ENCODE assay signal across 31 mouse cellular contexts in the genomic region with DNA sequence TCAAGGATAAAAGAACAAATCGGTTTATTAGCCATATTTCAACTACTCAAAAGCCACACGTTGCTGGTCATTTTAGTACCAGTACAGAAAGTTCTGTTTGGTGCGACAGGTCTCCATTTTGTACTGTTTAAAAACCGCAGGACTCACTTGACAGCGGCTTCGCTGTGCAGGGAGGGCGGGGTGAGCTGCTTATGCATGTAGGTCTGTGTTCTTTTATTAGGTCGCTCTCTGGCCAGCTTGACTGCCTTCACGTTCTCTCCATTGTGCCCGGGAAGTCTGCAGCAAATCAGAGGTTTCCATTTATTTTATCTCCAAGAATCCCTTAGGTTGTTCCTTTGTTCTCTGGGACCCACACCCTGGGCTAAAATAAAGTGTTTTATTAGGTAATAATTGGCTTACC.
A peak's percentile ranks its signal among the peaks of the same experiment; 100 is the strongest.
DNase-seq lines count a peak whose midpoint lies in the region; ATAC-seq and TF ChIP-seq lines count a peak whose summit lies in the region.
"Had no signal": no experiment of that assay in that cellular context is flagged by ENCODE, and none has a peak within 500 bp of the region (broad histone marks: within the 10 kb centered on the region; RNA-seq: fewer than 3 reads in every experiment).

No protein-coding gene starts in this region.

- no peak for ATAC-seq in heart, embryonic 13.5 days (ENCODE audit: extremely low read depth, insufficient number of reproducible peaks, low FRiP score, low TSS enrichment)
- ATAC-seq: CD4-positive, CD25-positive, alpha-beta regulatory T cell, adult 4 months; forebrain, postnatal 0 days; hindbrain, postnatal 0 days; intestine, embryonic 15.5 days had no signal

- no peak for DNase-seq in layer of hippocampus, adult 2 months (ENCODE audit: low spot score in 2 of 2)
- no peak for DNase-seq in layer of hippocampus, postnatal 36 days
- peak; percentile 23 to 27 for DNase-seq in heart, adult 9 months (ENCODE audit: low spot score in 2 of 2)
- DNase-seq in heart, postnatal 10 days: peak; percentile 26 to 40
- DNase-seq in kidney, postnatal 14 days: no peak
- no peak for DNase-seq in cerebellum, adult 2 months
- DNase-seq: adrenal gland, postnatal 25 days; cerebellum, adult 18-20 months; forebrain, postnatal 0 days; gastrocnemius, postnatal 10 days; kidney, postnatal 4 days; lung, postnatal 36 days; right cerebral cortex, adult 18-20 months; right cerebral cortex, postnatal 4 days; thymus, adult 2 months; thymus, postnatal 36 days had no signal

- no peak overlapping the region for H3K4me3 ChIP-seq in layer of hippocampus, adult 2 months
- H3K4me3 ChIP-seq in heart, embryonic 13.5 days: no peak overlapping the region
- H3K4me3 ChIP-seq in cerebellum, adult 2 months (replicated peaks; ENCODE audit: insufficient read depth, low read depth, low read length): no peak overlapping the region
- H3K4me3 ChIP-seq: embryonic facial prominence, embryonic 10.5 days; embryonic facial prominence, embryonic 15.5 days; forebrain, embryonic 12.5 days; hindbrain, embryonic 12.5 days; intestine, embryonic 15.5 days; limb, embryonic 13.5 days; lung, embryonic 15.5 days; megakaryocyte, embryonic 14.5 days; midbrain, embryonic 12.5 days; myocyte; neural tube, embryonic 12.5 days had no signal

- no peak for TF ChIP-seq POLR2A in cerebellum, adult 2 months (IDR thresholded peaks at IDR 0.05; ENCODE audit: borderline replicate concordance, insufficient read depth, low read length)

- TF ChIP-seq CTCF in layer of hippocampus, adult 2 months (conservative IDR thresholded peaks at IDR 0.05): no peak
- TF ChIP-seq CTCF in cerebellum, adult 2 months (IDR thresholded peaks at IDR 0.05; ENCODE audit: borderline replicate concordance, insufficient read depth, low read depth, low read length): no peak

- no peaks in the 10 kb centered on the region for H3K36me3 ChIP-seq in heart, embryonic 13.5 days
- H3K36me3 ChIP-seq: embryonic facial prominence, embryonic 10.5 days; embryonic facial prominence, embryonic 15.5 days; forebrain, embryonic 12.5 days; hindbrain, embryonic 12.5 days; intestine, embryonic 15.5 days; limb, embryonic 13.5 days; lung, embryonic 15.5 days; midbrain, embryonic 12.5 days; neural tube, embryonic 12.5 days had no signal

- H3K9ac ChIP-seq in heart, embryonic 13.5 days: no peak overlapping the region
- H3K9ac ChIP-seq: embryonic facial prominence, embryonic 15.5 days; forebrain, embryonic 12.5 days; forebrain, postnatal 0 days; hindbrain, embryonic 12.5 days; intestine, embryonic 15.5 days; limb, embryonic 13.5 days; lung, embryonic 15.5 days; midbrain, embryonic 12.5 days; neural tube, embryonic 12.5 days had no signal

- H3K4me1 ChIP-seq in heart, embryonic 13.5 days: peaks cover 24% of the 10 kb centered on the region
- H3K4me1 ChIP-seq in cerebellum, adult 2 months (ENCODE audit: control insufficient read depth, insufficient read depth, low read length): no peaks in the 10 kb centered on the region
- H3K4me1 ChIP-seq: embryonic facial prominence, embryonic 15.5 days; forebrain, embryonic 12.5 days; hindbrain, embryonic 12.5 days; intestine, embryonic 15.5 days; midbrain, embryonic 12.5 days; neural tube, embryonic 12.5 days had no signal

- H3K4me2 ChIP-seq in heart, embryonic 13.5 days: no peak overlapping the region
- H3K4me2 ChIP-seq: embryonic facial prominence, embryonic 15.5 days; forebrain, embryonic 12.5 days; hindbrain, embryonic 12.5 days; intestine, embryonic 15.5 days; limb, embryonic 13.5 days; liver, embryonic 11.5 days; lung, embryonic 15.5 days; midbrain, embryonic 12.5 days; neural tube, embryonic 12.5 days had no signal

- 52% methylated on average over 10 of the region's 10 CpGs for WGBS in heart, embryonic 13.5 days
- 86% methylated on average over 10 of the region's 10 CpGs for WGBS in cerebellum, adult 2 months

- H3K9me3 ChIP-seq in heart, embryonic 13.5 days: no peaks in the 10 kb centered on the region
- H3K9me3 ChIP-seq: embryonic facial prominence, embryonic 10.5 days; embryonic facial prominence, embryonic 15.5 days; forebrain, embryonic 12.5 days; intestine, embryonic 15.5 days; limb, embryonic 13.5 days; lung, embryonic 15.5 days; megakaryocyte, embryonic 14.5 days; midbrain, embryonic 12.5 days; neural tube, embryonic 12.5 days had no signal

- intact Hi-C loops in heart, postnatal 10 days (cut with DNase I): no loop called here

- H3K27me3 ChIP-seq in heart, embryonic 13.5 days (replicated peaks): no peaks in the 10 kb centered on the region
- no peaks in the 10 kb centered on the region for H3K27me3 ChIP-seq in cerebellum, adult 2 months (ENCODE audit: control insufficient read depth, insufficient read depth, low read length)
- H3K27me3 ChIP-seq: embryonic facial prominence, embryonic 15.5 days; forebrain, embryonic 12.5 days; hindbrain, embryonic 12.5 days; intestine, embryonic 15.5 days; limb, embryonic 13.5 days; lung, embryonic 15.5 days; megakaryocyte, embryonic 14.5 days; midbrain, embryonic 12.5 days; neural tube, embryonic 12.5 days had no signal

- H3K27ac ChIP-seq in layer of hippocampus, adult 2 months: peak overlapping the region; percentile 51
- H3K27ac ChIP-seq in heart, embryonic 13.5 days (replicated peaks): peak overlapping the region; percentile 68
- H3K27ac ChIP-seq in cerebellum, adult 2 months (ENCODE audit: insufficient read depth, low read length): no peak overlapping the region
- H3K27ac ChIP-seq: embryonic facial prominence, embryonic 10.5 days; embryonic facial prominence, embryonic 15.5 days; forebrain, embryonic 12.5 days; hindbrain, embryonic 12.5 days; hindbrain, postnatal 0 days; intestine, embryonic 15.5 days; limb, embryonic 13.5 days; lung, embryonic 15.5 days; midbrain, embryonic 12.5 days; neural tube, embryonic 12.5 days had no signal

Comparison
In these comparisons a context has a peak if more than half of its experiments do, and no peak if none do; other contexts are left out.
1. DNase-seq: peak in heart, adult 9 months (2 of 2) and heart, postnatal 10 days (2 of 2); none in layer of hippocampus, adult 2 months (0 of 2), layer of hippocampus, postnatal 36 days (0 of 2), kidney, postnatal 14 days (single experiment) and cerebellum, adult 2 months (0 of 2).